Mouse (Mus musculus) kidney, embryonic 14.5 days (tissue): ENCODE measurements around the gene Myo10. TPM values are rescaled to one million over a fixed set of nuclear protein-coding genes. Genes with fewer than 3 reads are reported as not detected.

ENCODE experiments used
- ATAC-seq: fragments of 200-750 bp; cut with Nextera tagmentation; 2 replicates; pipeline ENCODE4 v1.8.0; 2017; ENCODE audit warnings: moderate number of reproducible peaks, mild to moderate bottlenecking, moderate TSS enrichment, moderate library complexity; ENCODE audit not compliant: low FRiP score, low TSS enrichment
- H3K27ac ChIP-seq: fragments of 300-500 bp; sonication (generic); 2 replicates; pipeline ENCODE4 v1.5.1; 2014; ENCODE audit warnings: low read depth, mild to moderate bottlenecking, low read length, moderate library complexity, mixed read lengths
- H3K27me3 ChIP-seq: fragments of 300-500 bp; sonication (generic); 2 replicates; pipeline ENCODE4 v1.6.1; 2014; ENCODE audit warnings: mild to moderate bottlenecking, low read length; ENCODE audit not compliant: control insufficient read depth, insufficient read depth
- H3K36me3 ChIP-seq: fragments of 300-500 bp; sonication (generic); 2 replicates; pipeline ENCODE4 v1.6.1; 2014; ENCODE audit warnings: low read length, mixed read lengths; ENCODE audit not compliant: control insufficient read depth, insufficient read depth
- H3K4me1 ChIP-seq: fragments of 300-500 bp; sonication (generic); 2 replicates; pipeline ENCODE4 v1.6.1; 2014; ENCODE audit warnings: low read length, mixed read lengths; ENCODE audit not compliant: control insufficient read depth, insufficient read depth
- H3K4me2 ChIP-seq: fragments of 300-500 bp; sonication (generic); replicated peaks from 2 replicates; pipeline ENCODE4 v1.6.1; 2014; ENCODE audit warnings: low read depth, mild to moderate bottlenecking, low read length
- H3K4me3 ChIP-seq: fragments of 300-500 bp; sonication (generic); 2 replicates; pipeline ENCODE4 v1.5.1; 2014; ENCODE audit warnings: mild to moderate bottlenecking, low read length
- H3K9ac ChIP-seq: fragments of 300-500 bp; sonication (generic); 2 replicates; pipeline ENCODE4 v1.6.1; 2014; ENCODE audit warnings: low read depth, mild to moderate bottlenecking, low read length, moderate library complexity
- H3K9me3 ChIP-seq: fragments of 300-500 bp; sonication (generic); 2 replicates; pipeline ENCODE4 v1.6.1; 2016; ENCODE audit warnings: low read length; ENCODE audit not compliant: control insufficient read depth
- WGBS: fragments of 180-500 bp; shearing (Covaris S2); extraction: QIAGEN DNeasy Blood & Tissue Kit; methylation state at CpG from one replicate; pipeline ENCODE4 v1.1.7; 2014; 5-methylcytosine and 5-hydroxymethylcytosine counted together
- polyA plus RNA-seq: library from polyadenylated mRNA; unstranded; fragments of >200 nt; fragmentation: Nextera tagmentation; extraction: Ambion mirVana; gene quantifications from 2 replicates; pipeline ENCODE4 v1.2.1, GENCODE M21; 2014

The Myo10 gene
- polyA plus RNA-seq, 1 experiment from 2014 or later: 52.2 TPM

GRCm38 (mm10) chr15:25842462-25843085 lies 220.2 kb downstream of the Myo10 start:
- Histone ChIP-seq H3K9ac (peak overlapping the region; percentile 73), H3K27ac (no peak overlapping the region), H3K27me3 (peaks cover 9% of the 10 kb centered on the region), H3K4me2 (peak overlapping the region; percentile 95), H3K4me1 (no peaks in the 10 kb centered on the region), H3K36me3 (no peaks in the 10 kb centered on the region), H3K9me3 (peaks cover 3% of the 10 kb centered on the region; the same call in 1 of the 2 replicates), H3K4me3 (peak overlapping the region; percentile 71)
- ATAC-seq: peak; percentile 41
- 10% methylated on average over 16 of the region's 16 CpGs for WGBS

DNA sequence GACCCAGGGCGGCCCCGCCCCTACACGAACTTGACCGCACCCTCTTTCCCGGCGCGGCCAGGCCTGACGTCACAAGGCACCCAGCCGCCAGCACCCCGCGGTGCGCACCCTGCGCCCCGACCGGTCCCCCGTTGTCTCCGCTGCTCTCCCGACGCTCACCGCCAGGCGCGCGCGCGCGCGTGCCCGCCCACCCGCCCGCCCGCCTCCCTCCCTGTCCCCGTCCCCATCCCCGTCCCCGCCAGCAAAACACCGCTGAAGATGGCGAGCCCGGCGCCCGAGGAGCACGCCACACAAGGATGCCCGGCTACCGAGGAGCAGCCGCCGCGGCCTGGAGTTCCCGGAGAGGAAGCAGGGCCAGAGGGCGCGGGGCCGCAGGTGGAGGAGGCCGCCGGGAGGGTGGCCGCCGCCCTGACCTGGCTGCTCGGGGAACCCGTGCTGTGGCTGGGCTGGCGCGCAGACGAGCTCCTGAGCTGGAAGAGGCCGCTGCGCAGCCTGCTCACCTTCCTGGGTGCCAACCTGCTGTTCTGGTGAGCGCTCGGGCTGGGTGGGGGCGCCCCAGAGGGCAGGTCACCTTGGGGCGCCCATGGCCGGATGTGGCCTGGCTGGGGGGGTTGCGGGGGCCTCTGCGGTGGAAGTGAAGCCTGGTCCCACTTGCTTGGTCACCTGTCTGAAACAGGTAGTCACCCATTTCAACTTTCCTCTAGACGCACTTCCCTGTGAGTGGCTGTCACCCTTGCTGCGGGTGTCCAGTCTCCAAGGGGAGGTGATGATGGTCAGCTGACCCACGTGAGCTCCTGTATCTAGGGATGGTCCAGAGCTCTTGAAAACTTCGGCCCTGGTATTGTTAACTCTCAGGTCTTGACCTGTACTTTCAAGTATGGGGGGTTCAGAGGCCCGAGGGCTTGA lies 221.0 kb downstream of the Myo10 start, which contains the start of gene Retreg1:
Gene Retreg1, plus strand, starts transcription at position 95 of the 906 bp plus-strand sequence.
- peak; percentile 83 for ATAC-seq
- Histone ChIP-seq H3K27ac (no peak within 1 kb of the TSS; the same call in 1 of the 2 replicates), H3K4me3 (peak within 1 kb of the TSS; percentile 71), H3K36me3 (no peaks in the 10 kb centered on the region), H3K4me2 (peak within 1 kb of the TSS; percentile 95), H3K9ac (peak within 1 kb of the TSS; percentile 73), H3K27me3 (peaks cover 9% of the 10 kb centered on the region), H3K4me1 (no peaks in the 10 kb centered on the region), H3K9me3 (peaks cover 3% of the 10 kb centered on the region; the same call in 1 of the 2 replicates)
- WGBS: 1% methylated on average over 58 of the region's 72 CpGs

DNA sequence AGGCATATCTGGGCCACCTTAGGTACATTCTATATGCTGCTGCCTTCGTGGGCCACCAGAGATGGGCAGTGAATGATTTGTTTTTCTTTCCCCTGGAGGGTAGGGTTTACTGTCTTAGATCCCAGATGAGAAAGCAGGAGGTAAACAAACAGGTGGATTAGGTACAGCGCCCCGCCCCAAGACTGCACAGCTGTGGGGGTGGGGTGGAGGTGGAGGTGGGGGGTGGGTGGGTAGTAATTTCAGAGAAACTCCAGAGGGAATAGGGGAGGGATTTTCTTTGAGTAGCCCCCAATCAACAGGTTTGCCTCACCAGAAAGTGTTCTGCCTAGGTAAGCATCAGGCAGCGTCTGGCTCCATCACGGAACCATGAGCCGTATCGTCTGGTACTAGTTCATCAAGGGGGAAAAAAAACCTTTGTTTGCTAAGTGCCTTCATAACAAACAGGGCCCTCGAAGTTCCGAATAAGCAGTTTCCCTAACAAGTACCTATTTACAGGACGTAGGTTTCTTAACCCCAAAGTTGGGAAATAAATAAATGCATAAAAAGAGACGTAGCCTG lies 221.8 kb downstream of the Myo10 start:
- Histone ChIP-seq H3K27me3 (peaks cover 9% of the 10 kb centered on the region), H3K4me1 (no peaks in the 10 kb centered on the region), H3K36me3 (no peaks in the 10 kb centered on the region), H3K4me3 (peak overlapping the region; percentile 71), H3K4me2 (peak overlapping the region; percentile 95), H3K27ac (no peak overlapping the region), H3K9me3 (peaks cover 3% of the 10 kb centered on the region; the same call in 1 of the 2 replicates), H3K9ac (0 out of 2 replicates have a peak overlapping the region, but pooled peaks have one; percentile 73)
- 0 out of 2 replicates have a peak, but pooled peaks have one; percentile 10 for ATAC-seq
- WGBS: 12% methylated on average over 11 of the region's 11 CpGs

DNA sequence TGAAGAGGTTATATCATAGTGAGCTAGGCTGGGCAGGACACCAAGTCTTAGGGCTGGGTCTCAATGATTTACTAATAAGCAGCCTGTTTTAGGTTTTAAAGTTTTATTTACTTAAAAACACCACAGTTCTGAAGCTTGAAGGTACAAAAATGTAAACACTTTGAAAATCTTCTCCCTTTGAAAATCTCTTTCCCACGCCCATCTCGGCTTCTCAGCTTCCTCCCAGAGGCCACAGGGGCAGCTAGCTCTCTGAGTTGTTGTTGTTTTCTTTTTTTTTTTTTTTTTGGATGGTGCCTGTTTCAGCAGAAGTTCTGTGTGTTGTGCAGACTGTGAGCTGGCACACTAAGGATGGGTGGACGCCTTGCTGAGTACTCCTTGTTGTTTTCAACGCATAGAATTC lies 222.4 kb downstream of the Myo10 start:
- 53% methylated on average over 4 of the region's 4 CpGs for WGBS
- peaks cover 3% of the 10 kb centered on the region; the same call in 1 of the 2 replicates for H3K9me3 ChIP-seq
- H3K4me3 ChIP-seq: peak overlapping the region; percentile 71; the same call in 1 of the 2 replicates
- H3K4me1 ChIP-seq: no peaks in the 10 kb centered on the region
- no peak overlapping the region for H3K27ac ChIP-seq
- H3K9ac ChIP-seq: no peak overlapping the region
- H3K36me3 ChIP-seq: no peaks in the 10 kb centered on the region
- H3K4me2 ChIP-seq: peak overlapping the region; percentile 95
- no peak for ATAC-seq
- peaks cover 9% of the 10 kb centered on the region for H3K27me3 ChIP-seq

- ATAC-seq: no peak
- Histone ChIP-seq H3K4me1 (no peaks in the 10 kb centered on the region), H3K4me2 (no peak overlapping the region), H3K9me3 (peaks cover 3% of the 10 kb centered on the region; the same call in 1 of the 2 replicates), H3K27me3 (peaks cover 3% of the 10 kb centered on the region), H3K4me3 (no peak overlapping the region), H3K27ac (no peak overlapping the region), H3K36me3 (no peaks in the 10 kb centered on the region), H3K9ac (no peak overlapping the region)
- WGBS: 80% methylated on average over 1 of the region's 1 CpGs
These were observed 225.3 kb downstream of the Myo10 start for GRCm38 (mm10) chr15:25847576-25848168.

GRCm38 (mm10) chr15:25850552-25850951 lies 228.2 kb downstream of the Myo10 start:
- no peaks in the 10 kb centered on the region for H3K36me3 ChIP-seq
- no peak overlapping the region for H3K27ac ChIP-seq
- H3K4me3 ChIP-seq: no peak overlapping the region
- no peaks in the 10 kb centered on the region for H3K9me3 ChIP-seq
- H3K4me1 ChIP-seq: peaks cover 3% of the 10 kb centered on the region; the same call in 1 of the 2 replicates
- no peak overlapping the region for H3K9ac ChIP-seq
- no peak overlapping the region for H3K4me2 ChIP-seq
- WGBS: 78% methylated on average over 11 of the region's 11 CpGs
- H3K27me3 ChIP-seq: no peaks in the 10 kb centered on the region
- no peak for ATAC-seq

DNA sequence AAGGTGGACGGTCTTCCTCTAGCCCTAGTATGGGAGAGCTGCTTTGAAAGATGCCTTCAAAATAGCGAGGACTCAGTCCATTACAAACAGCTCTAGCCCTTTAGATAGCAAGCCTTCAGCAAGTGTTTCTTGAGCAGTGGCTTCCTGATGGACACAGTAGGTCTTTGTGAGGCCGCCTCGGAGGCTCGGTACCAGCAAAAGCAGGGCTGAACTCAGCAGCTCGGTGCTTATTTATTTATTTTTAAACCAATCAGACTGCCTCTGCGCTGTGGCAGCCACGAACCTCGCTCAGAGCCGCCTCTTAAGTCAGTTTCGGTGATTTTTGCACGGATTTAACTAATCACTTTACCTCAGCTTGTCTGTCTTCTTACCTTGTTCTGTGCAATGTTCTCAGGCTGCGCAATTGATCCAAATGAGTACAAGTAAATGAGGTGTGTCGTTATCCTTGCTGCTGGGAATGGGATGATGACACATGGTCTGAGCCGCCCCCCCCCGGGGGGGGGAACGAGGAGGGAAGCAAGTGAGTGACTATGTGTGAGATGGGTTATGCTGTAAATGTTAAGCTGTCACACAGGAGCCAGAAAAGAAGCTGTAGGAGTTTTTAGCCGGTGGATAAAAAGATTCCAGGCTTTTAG lies 232.1 kb downstream of the Myo10 start:
- ATAC-seq: no peak
- Histone ChIP-seq H3K4me3 (no peak overlapping the region), H3K4me1 (peaks cover 3% of the 10 kb centered on the region; the same call in 1 of the 2 replicates), H3K9me3 (no peaks in the 10 kb centered on the region), H3K27me3 (no peaks in the 10 kb centered on the region), H3K36me3 (no peaks in the 10 kb centered on the region), H3K27ac (no peak overlapping the region), H3K4me2 (no peak overlapping the region), H3K9ac (no peak overlapping the region)
- 60% methylated on average over 18 of the region's 18 CpGs for WGBS

GRCm38 (mm10) chr15:25858611-25859058 lies 236.3 kb downstream of the Myo10 start:
- 39% methylated on average over 10 of the region's 12 CpGs for WGBS
- peak; percentile 67; the same call in 1 of the 2 replicates for ATAC-seq
- Histone ChIP-seq H3K27me3 (no peaks in the 10 kb centered on the region), H3K4me2 (peak overlapping the region; percentile 24; the same call in 1 of the 2 replicates), H3K9me3 (no peaks in the 10 kb centered on the region), H3K36me3 (no peaks in the 10 kb centered on the region), H3K9ac (no peak overlapping the region), H3K4me1 (peaks cover 3% of the 10 kb centered on the region; the same call in 1 of the 2 replicates), H3K27ac (no peak overlapping the region), H3K4me3 (no peak overlapping the region)
